Mouse (Mus musculus): ENCODE measurements around the gene Atp6v0d1.

Gene Atp6v0d1

GRCm38 (mm10) chr8:105499787-105500186, 66.1 kb downstream of the Atp6v0d1 start:
- DNase-seq (ENCODE audit: low read depth): no peak

GRCm38 (mm10) chr8:105496439-105497180, 69.2 kb downstream of the Atp6v0d1 start, which contains the start of gene Zdhhc1:
Gene Zdhhc1, minus strand, starts transcription at chr8:105496902.
- DNase-seq (ENCODE audit: low read depth): peak; percentile 93

- no peak for DNase-seq (ENCODE audit: low read depth)
These were observed 70.2 kb downstream of the Atp6v0d1 start for GRCm38 (mm10) chr8:105495350-105496302.

GRCm38 (mm10) chr8:105494566-105494965, 71.3 kb downstream of the Atp6v0d1 start:
- DNase-seq (ENCODE audit: low read depth): no peak

- DNase-seq (ENCODE audit: low read depth): peak; percentile 38
These were observed 72.4 kb downstream of the Atp6v0d1 start for GRCm38 (mm10) chr8:105493495-105493894.

- DNase-seq (ENCODE audit: low read depth): peak; percentile 58
These were observed 76.6 kb downstream of the Atp6v0d1 start for GRCm38 (mm10) chr8:105489281-105489680.

- peak; percentile 21 for DNase-seq (ENCODE audit: low read depth)
These were observed 77.8 kb downstream of the Atp6v0d1 start for GRCm38 (mm10) chr8:105488082-105488481.

GRCm38 (mm10) chr8:105484392-105484791, 81.5 kb downstream of the Atp6v0d1 start:
- DNase-seq (ENCODE audit: low read depth): peak; percentile 92

- DNase-seq (ENCODE audit: low read depth): peak; percentile 88
These were observed 81.8 kb downstream of the Atp6v0d1 start for GRCm38 (mm10) chr8:105484030-105484368.

GRCm38 (mm10) chr8:105483212-105484029, 82.4 kb downstream of the Atp6v0d1 start:
- peak; percentile 89 for DNase-seq (ENCODE audit: low read depth)

GRCm38 (mm10) chr8:105482123-105482522, 83.7 kb downstream of the Atp6v0d1 start:
- no peak for DNase-seq (ENCODE audit: low read depth)

- peak; percentile 71 for DNase-seq (ENCODE audit: low read depth)
These were observed 84.4 kb downstream of the Atp6v0d1 start for GRCm38 (mm10) chr8:105481453-105481852.

GRCm38 (mm10) chr8:105481013-105481412, 84.8 kb downstream of the Atp6v0d1 start:
- peak; percentile 18 for DNase-seq (ENCODE audit: low read depth)

- DNase-seq (ENCODE audit: low read depth): no peak
These were observed 88.1 kb downstream of the Atp6v0d1 start for GRCm38 (mm10) chr8:105477792-105478191.

GRCm38 (mm10) chr8:105476628-105477413, 89.0 kb downstream of the Atp6v0d1 start:
- DNase-seq (ENCODE audit: low read depth): peak; percentile 38

GRCm38 (mm10) chr8:105476161-105476560, 89.7 kb downstream of the Atp6v0d1 start:
- DNase-seq (ENCODE audit: low read depth): no peak

- no peak for DNase-seq (ENCODE audit: low read depth)
These were observed 90.1 kb downstream of the Atp6v0d1 start for GRCm38 (mm10) chr8:105475742-105476141.

GRCm38 (mm10) chr8:105475254-105475653, 90.6 kb downstream of the Atp6v0d1 start:
- DNase-seq (ENCODE audit: low read depth): no peak

GRCm38 (mm10) chr8:105474680-105475079, 91.2 kb downstream of the Atp6v0d1 start:
- DNase-seq (ENCODE audit: low read depth): no peak

Measured in NIH3T3 (cell line).